In genomic region chr11:24214509-24215134, GRCm38 (mm10) we compare ENCODE assay signal across 21 mouse cellular contexts.
DNase-seq lines count a peak whose midpoint lies in the region; ATAC-seq and TF ChIP-seq lines count a peak whose summit lies in the region.
"Had no signal": no experiment of that assay in that cellular context is flagged by ENCODE, and none has a peak within 500 bp of the region (broad histone marks: within the 10 kb centered on the region; RNA-seq: fewer than 3 reads in every experiment).

No protein-coding gene starts in this region.

- H3K4me3 ChIP-seq in hindbrain, embryonic 10.5 days = no peak overlapping the region
- H3K4me3 ChIP-seq in hindbrain, embryonic 13.5 days = no peak overlapping the region
- H3K4me3 ChIP-seq in limb, embryonic 13.5 days = no peak overlapping the region
- H3K4me3 ChIP-seq in intestine, postnatal 0 days (ENCODE audit: low read depth, low read length) = no peak overlapping the region
- H3K4me3 ChIP-seq: embryonic facial prominence, embryonic 15.5 days; erythroblast, embryonic 14.5 days; forebrain, embryonic 10.5 days; heart, embryonic 13.5 days had no signal

- WGBS in hindbrain, embryonic 10.5 days = 58% methylated on average over 3 of the region's 3 CpGs
- 71% methylated on average over 3 of the region's 3 CpGs for WGBS in hindbrain, embryonic 13.5 days
- WGBS in limb, embryonic 13.5 days = 20% methylated on average over 3 of the region's 3 CpGs
- 72% methylated on average over 3 of the region's 3 CpGs for WGBS in intestine, postnatal 0 days

- intact Hi-C loops in heart, postnatal 14 days (cut with DNase I) = no loop called here

- no peak for TF ChIP-seq CTCF in intestine, postnatal 0 days (IDR thresholded peaks at IDR 0.05; ENCODE audit: low read depth)

- H3K9ac ChIP-seq in hindbrain, embryonic 13.5 days = no peak overlapping the region
- H3K9ac ChIP-seq in limb, embryonic 13.5 days = no peak overlapping the region
- H3K9ac ChIP-seq in intestine, postnatal 0 days (ENCODE audit: low read depth, low read length) = no peak overlapping the region
- H3K9ac ChIP-seq: embryonic facial prominence, embryonic 15.5 days; heart, embryonic 13.5 days; hindbrain, embryonic 14.5 days had no signal

- H3K27me3 ChIP-seq in hindbrain, embryonic 10.5 days (ENCODE audit: insufficient read depth, poor library complexity, severe bottlenecking) = peaks cover 2% of the 10 kb centered on the region; the same call in 1 of the 2 replicates
- no peaks in the 10 kb centered on the region for H3K27me3 ChIP-seq in hindbrain, embryonic 13.5 days
- no peaks in the 10 kb centered on the region for H3K27me3 ChIP-seq in limb, embryonic 13.5 days
- no peaks in the 10 kb centered on the region for H3K27me3 ChIP-seq in intestine, postnatal 0 days (replicated peaks; ENCODE audit: control insufficient read depth, insufficient read depth, low read length)
- H3K27me3 ChIP-seq: embryonic facial prominence, embryonic 15.5 days; heart, embryonic 13.5 days had no signal

- peaks cover 11% of the 10 kb centered on the region for H3K4me1 ChIP-seq in hindbrain, embryonic 10.5 days (replicated peaks)
- H3K4me1 ChIP-seq in hindbrain, embryonic 13.5 days (replicated peaks) = peaks cover 8% of the 10 kb centered on the region
- H3K4me1 ChIP-seq in limb, embryonic 13.5 days = peaks cover 27% of the 10 kb centered on the region
- no peaks in the 10 kb centered on the region for H3K4me1 ChIP-seq in intestine, postnatal 0 days (replicated peaks; ENCODE audit: control insufficient read depth, insufficient read depth, low read length)
- H3K4me1 ChIP-seq: embryonic facial prominence, embryonic 15.5 days had no signal

- no peaks in the 10 kb centered on the region for H3K9me3 ChIP-seq in hindbrain, embryonic 10.5 days
- no peaks in the 10 kb centered on the region for H3K9me3 ChIP-seq in hindbrain, embryonic 13.5 days
- H3K9me3 ChIP-seq in limb, embryonic 13.5 days = no peaks in the 10 kb centered on the region
- H3K9me3 ChIP-seq in intestine, postnatal 0 days (ENCODE audit: control insufficient read depth) = no peaks in the 10 kb centered on the region
- H3K9me3 ChIP-seq: embryonic facial prominence, embryonic 15.5 days; forebrain, embryonic 10.5 days; heart, embryonic 13.5 days had no signal

- H3K4me2 ChIP-seq in hindbrain, embryonic 13.5 days = no peak overlapping the region
- H3K4me2 ChIP-seq in limb, embryonic 13.5 days (replicated peaks) = no peak overlapping the region
- H3K4me2 ChIP-seq in intestine, postnatal 0 days (replicated peaks; ENCODE audit: low read depth) = no peak overlapping the region
- H3K4me2 ChIP-seq: embryonic facial prominence, embryonic 15.5 days; heart, embryonic 13.5 days; hindbrain, embryonic 14.5 days had no signal

- peak; percentile 25 for DNase-seq in hindbrain, embryonic 10.5 days (ENCODE audit: low spot score)
- DNase-seq in embryo, embryonic 10.5 days (ENCODE audit: low spot score) = peak; percentile 49
- peak; percentile 18 for DNase-seq in hindlimb bud, embryonic 11.5 days (ENCODE audit: extremely low spot score, low read depth, low spot score)
- DNase-seq in heart, postnatal 14 days = no peak
- DNase-seq in adrenal gland, postnatal 25 days = no peak
- DNase-seq: adrenal gland, postnatal 10 days; cerebellum, adult 11-12 months; cerebellum, adult 9-10 months; cerebellum, postnatal 36 days; gastrocnemius, postnatal 36 days; heart, adult 11 months; heart, postnatal 4 days had no signal

- H3K36me3 ChIP-seq in hindbrain, embryonic 10.5 days = no peaks in the 10 kb centered on the region
- no peaks in the 10 kb centered on the region for H3K36me3 ChIP-seq in hindbrain, embryonic 13.5 days
- no peaks in the 10 kb centered on the region for H3K36me3 ChIP-seq in limb, embryonic 13.5 days
- no peaks in the 10 kb centered on the region for H3K36me3 ChIP-seq in intestine, postnatal 0 days (ENCODE audit: control insufficient read depth, insufficient read depth)
- H3K36me3 ChIP-seq: embryonic facial prominence, embryonic 15.5 days; forebrain, embryonic 10.5 days; heart, embryonic 13.5 days had no signal

- ATAC-seq in hindbrain, embryonic 13.5 days (ENCODE audit: low FRiP score) = no peak
- ATAC-seq in limb, embryonic 13.5 days (ENCODE audit: low FRiP score, low read depth) = peak; percentile 55
- no peak for ATAC-seq in intestine, postnatal 0 days
- ATAC-seq: forebrain, embryonic 14.5 days had no signal

- H3K27ac ChIP-seq in hindbrain, embryonic 10.5 days = no peak overlapping the region
- H3K27ac ChIP-seq in hindbrain, embryonic 13.5 days = no peak overlapping the region
- H3K27ac ChIP-seq in limb, embryonic 13.5 days = peak overlapping the region; percentile 48
- no peak overlapping the region for H3K27ac ChIP-seq in intestine, postnatal 0 days (ENCODE audit: low read depth, low read length)
- H3K27ac ChIP-seq: embryonic facial prominence, embryonic 15.5 days; forebrain, embryonic 10.5 days; heart, embryonic 13.5 days; hindbrain, embryonic 14.5 days had no signal

Comparison
In these comparisons a context has a peak if more than half of its experiments do, and no peak if none do; other contexts are left out.
1. DNase-seq: peak in hindbrain, embryonic 10.5 days (single experiment), embryo, embryonic 10.5 days (single experiment) and hindlimb bud, embryonic 11.5 days (single experiment); none in heart, postnatal 14 days (0 of 2) and adrenal gland, postnatal 25 days (single experiment).